Mouse (Mus musculus): ENCODE measurements around the gene Ebf1. TPM values are rescaled to one million over a fixed set of nuclear protein-coding genes. Genes with fewer than 3 reads are reported as not detected.

Gene Ebf1
- polyA plus RNA-seq, 1 experiment: 2.3 TPM

DNA sequence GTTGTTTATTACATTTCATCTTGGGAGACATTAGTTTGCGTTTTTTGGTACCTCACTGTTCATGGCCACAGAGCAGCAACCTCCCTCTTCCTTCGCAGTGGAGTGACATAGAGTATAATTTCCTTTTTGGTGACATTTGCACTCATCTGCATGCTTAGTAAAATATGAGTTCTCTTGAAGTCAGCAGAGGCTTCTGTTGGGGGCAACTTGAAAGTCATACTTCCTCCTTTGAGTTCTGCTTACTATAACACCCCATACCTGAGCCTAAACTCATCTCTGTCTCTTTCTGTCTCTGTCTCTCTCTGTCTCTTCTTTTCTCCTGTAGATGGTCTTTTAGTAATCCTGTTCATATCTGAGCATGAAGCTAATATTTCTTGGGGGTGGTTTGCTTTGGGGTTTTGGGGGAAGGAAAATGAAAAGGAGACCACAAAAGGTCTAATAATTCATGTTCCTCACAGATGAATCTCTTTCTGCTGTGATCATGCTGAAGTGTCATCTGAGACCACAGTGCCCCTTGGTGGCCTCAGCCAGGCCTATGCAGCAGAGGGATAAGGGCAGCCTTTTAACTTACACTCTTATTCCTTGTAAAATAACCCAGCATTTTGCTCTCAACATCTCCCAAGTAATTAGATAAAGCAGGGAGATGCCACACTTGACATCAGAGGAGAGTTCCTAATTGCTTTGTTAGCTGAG, 16.0 kb downstream of the Ebf1 start:
- H3K27me3 ChIP-seq (ENCODE audit: control insufficient read depth, insufficient read depth, low read length, poor library complexity, severe bottlenecking): no peaks in the 10 kb centered on the region
- H3K9me3 ChIP-seq (replicated peaks; ENCODE audit: control insufficient read depth, insufficient read depth, low read length, poor library complexity, severe bottlenecking): no peaks in the 10 kb centered on the region
- H3K9ac ChIP-seq (ENCODE audit: low read depth, poor library complexity, severe bottlenecking): no peak overlapping the region
- no peak for TF ChIP-seq POLR2A (IDR thresholded peaks at IDR 0.05; ENCODE audit: insufficient read depth, low read length)
- no peak for TF ChIP-seq CTCF (IDR thresholded peaks at IDR 0.05; ENCODE audit: low read depth, low read length)
- TF ChIP-seq EP300 (IDR thresholded peaks at IDR 0.05; ENCODE audit: insufficient read depth, low read depth, low read length): no peak
- H3K4me3 ChIP-seq (ENCODE audit: low read depth, low read length): no peak overlapping the region
- no peak overlapping the region for H3K27ac ChIP-seq (ENCODE audit: insufficient read depth, low read length)
- no peaks in the 10 kb centered on the region for H3K4me1 ChIP-seq (ENCODE audit: control insufficient read depth, insufficient read depth, low read length)
- H3K36me3 ChIP-seq (ENCODE audit: control insufficient read depth, insufficient read depth, low read length, poor library complexity, severe bottlenecking): no peaks in the 10 kb centered on the region

DNA sequence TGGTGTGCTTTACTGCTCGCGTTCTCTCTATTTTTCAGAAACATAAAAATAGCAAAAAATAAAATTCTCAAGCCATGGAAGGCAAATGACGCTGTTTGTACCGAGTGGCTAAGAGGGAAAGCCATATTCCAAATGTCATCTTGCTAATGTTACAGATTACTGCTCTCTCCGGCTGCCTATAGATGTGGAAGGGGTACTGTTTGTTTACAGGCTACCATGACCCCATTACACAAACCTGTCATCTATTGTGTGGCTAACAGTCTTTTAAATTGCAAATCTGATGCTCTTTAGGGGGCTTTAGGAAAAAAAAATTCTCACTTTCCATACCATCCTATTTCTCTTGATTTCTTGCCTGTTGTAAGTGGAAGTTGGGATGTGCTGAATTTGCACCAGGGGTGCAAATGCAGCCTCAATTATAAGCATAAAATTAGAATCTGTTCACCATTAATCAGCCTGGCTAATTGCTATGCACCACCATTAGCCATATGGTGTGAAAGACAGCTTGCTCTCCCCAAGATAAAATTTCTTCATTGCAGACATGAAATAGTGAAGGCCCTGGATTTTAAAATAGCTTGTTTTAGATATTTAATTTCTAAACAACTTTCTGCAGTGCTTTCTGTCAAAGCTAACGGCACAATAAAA, 17.6 kb downstream of the Ebf1 start:
- H3K4me1 ChIP-seq (ENCODE audit: control insufficient read depth, insufficient read depth, low read length): no peaks in the 10 kb centered on the region
- no peaks in the 10 kb centered on the region for H3K9me3 ChIP-seq (replicated peaks; ENCODE audit: control insufficient read depth, insufficient read depth, low read length, poor library complexity, severe bottlenecking)
- H3K36me3 ChIP-seq (ENCODE audit: control insufficient read depth, insufficient read depth, low read length, poor library complexity, severe bottlenecking): no peaks in the 10 kb centered on the region
- H3K27me3 ChIP-seq (ENCODE audit: control insufficient read depth, insufficient read depth, low read length, poor library complexity, severe bottlenecking): no peaks in the 10 kb centered on the region
- no peak overlapping the region for H3K4me3 ChIP-seq (ENCODE audit: low read depth, low read length)
- no peak overlapping the region for H3K9ac ChIP-seq (ENCODE audit: low read depth, poor library complexity, severe bottlenecking)
- no peak overlapping the region for H3K27ac ChIP-seq (ENCODE audit: insufficient read depth, low read length)
- TF ChIP-seq POLR2A (IDR thresholded peaks at IDR 0.05; ENCODE audit: insufficient read depth, low read length): no peak
- TF ChIP-seq CTCF (IDR thresholded peaks at IDR 0.05; ENCODE audit: low read depth, low read length): no peak
- no peak for TF ChIP-seq EP300 (IDR thresholded peaks at IDR 0.05; ENCODE audit: insufficient read depth, low read depth, low read length)

DNA sequence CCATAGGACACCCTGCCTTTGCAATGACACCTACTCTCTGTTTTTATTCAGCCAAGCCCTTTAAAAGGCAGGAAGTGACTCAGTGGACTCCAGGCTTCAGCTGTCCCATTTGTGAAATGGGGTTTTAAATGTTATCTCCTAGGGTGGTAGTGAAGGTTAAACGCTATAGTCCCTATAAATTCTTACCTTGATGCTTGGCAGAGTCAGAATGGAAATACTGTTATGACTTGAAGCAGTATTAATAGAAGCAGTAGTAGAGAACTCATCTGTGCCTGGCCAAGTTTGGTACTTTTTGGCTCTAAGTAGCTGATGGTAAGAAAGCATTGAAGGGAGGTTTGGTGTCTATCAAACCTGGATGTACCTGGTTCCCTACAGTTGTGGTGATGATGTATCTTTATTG, 19.1 kb downstream of the Ebf1 start:
- TF ChIP-seq EP300 (IDR thresholded peaks at IDR 0.05; ENCODE audit: insufficient read depth, low read depth, low read length): no peak
- no peak for TF ChIP-seq POLR2A (IDR thresholded peaks at IDR 0.05; ENCODE audit: insufficient read depth, low read length)
- no peak for TF ChIP-seq CTCF (IDR thresholded peaks at IDR 0.05; ENCODE audit: low read depth, low read length)
- Histone ChIP-seq H3K27me3 (ENCODE audit: control insufficient read depth, insufficient read depth, low read length, poor library complexity, severe bottlenecking) (no peaks in the 10 kb centered on the region; the same call in 1 of the 2 replicates), H3K4me3 (ENCODE audit: low read depth, low read length) (no peak overlapping the region), H3K9me3 (replicated peaks; ENCODE audit: control insufficient read depth, insufficient read depth, low read length, poor library complexity, severe bottlenecking) (no peaks in the 10 kb centered on the region), H3K36me3 (ENCODE audit: control insufficient read depth, insufficient read depth, low read length, poor library complexity, severe bottlenecking) (no peaks in the 10 kb centered on the region), H3K27ac (ENCODE audit: insufficient read depth, low read length) (no peak overlapping the region), H3K9ac (ENCODE audit: low read depth, poor library complexity, severe bottlenecking) (no peak overlapping the region), H3K4me1 (ENCODE audit: control insufficient read depth, insufficient read depth, low read length) (no peaks in the 10 kb centered on the region)

DNA sequence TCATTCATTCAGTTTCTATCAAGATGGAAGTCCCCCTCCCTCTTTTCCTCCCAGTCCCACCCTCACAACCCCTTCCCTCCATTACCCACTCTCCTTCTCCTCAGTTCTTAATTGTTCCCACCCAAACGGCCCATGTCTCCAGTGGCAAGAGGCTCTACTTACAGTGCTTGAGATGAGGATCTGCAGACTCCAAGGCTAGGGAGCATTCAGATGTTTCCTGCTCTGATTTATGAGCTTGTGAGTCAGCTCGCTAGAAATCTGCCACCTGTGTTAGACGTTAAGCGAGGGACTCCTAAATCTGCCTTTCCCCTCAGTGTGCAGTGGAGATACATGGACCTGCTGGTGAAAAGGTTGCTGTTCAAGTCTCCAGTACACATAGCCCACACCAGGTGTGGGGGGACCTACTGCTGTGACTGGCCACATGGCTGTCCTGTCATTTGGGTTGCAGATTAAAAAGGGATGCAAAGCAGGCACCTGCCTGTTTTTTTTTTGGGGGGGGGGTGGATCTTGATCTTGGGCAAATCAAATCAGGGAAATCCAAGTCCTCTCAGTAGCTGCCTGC, 21.2 kb downstream of the Ebf1 start:
- Histone ChIP-seq H3K4me3 (ENCODE audit: low read depth, low read length) (no peak overlapping the region), H3K9ac (ENCODE audit: low read depth, poor library complexity, severe bottlenecking) (no peak overlapping the region), H3K27me3 (ENCODE audit: control insufficient read depth, insufficient read depth, low read length, poor library complexity, severe bottlenecking) (no peaks in the 10 kb centered on the region; the same call in 1 of the 2 replicates), H3K4me1 (ENCODE audit: control insufficient read depth, insufficient read depth, low read length) (no peaks in the 10 kb centered on the region), H3K9me3 (replicated peaks; ENCODE audit: control insufficient read depth, insufficient read depth, low read length, poor library complexity, severe bottlenecking) (no peaks in the 10 kb centered on the region), H3K27ac (ENCODE audit: insufficient read depth, low read length) (no peak overlapping the region), H3K36me3 (ENCODE audit: control insufficient read depth, insufficient read depth, low read length, poor library complexity, severe bottlenecking) (no peaks in the 10 kb centered on the region)
- TF ChIP-seq POLR2A (IDR thresholded peaks at IDR 0.05; ENCODE audit: insufficient read depth, low read length): no peak
- no peak for TF ChIP-seq CTCF (IDR thresholded peaks at IDR 0.05; ENCODE audit: low read depth, low read length)
- TF ChIP-seq EP300 (IDR thresholded peaks at IDR 0.05; ENCODE audit: insufficient read depth, low read depth, low read length): no peak

DNA sequence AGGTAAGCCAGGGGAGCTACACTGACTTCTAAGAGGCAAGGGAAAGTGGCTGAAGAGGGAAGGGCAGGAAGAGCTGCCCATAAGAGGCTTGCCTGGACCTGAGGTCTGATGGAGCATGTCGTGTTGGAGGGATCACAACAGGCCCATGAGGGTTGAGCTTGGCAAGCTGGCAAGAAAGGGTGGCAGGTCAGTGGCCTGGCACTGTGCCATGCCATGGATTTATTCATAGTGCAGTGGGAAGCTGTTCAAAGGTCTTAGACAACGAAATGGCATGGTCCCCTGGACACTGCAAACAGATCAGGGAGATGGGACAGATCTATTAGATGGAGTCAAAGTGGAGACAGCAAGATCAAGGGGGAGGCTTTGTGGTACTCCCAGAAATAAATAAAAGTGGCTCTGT, 24.4 kb downstream of the Ebf1 start:
- H3K27ac ChIP-seq (ENCODE audit: insufficient read depth, low read length): no peak overlapping the region
- H3K36me3 ChIP-seq (ENCODE audit: control insufficient read depth, insufficient read depth, low read length, poor library complexity, severe bottlenecking): no peaks in the 10 kb centered on the region
- H3K4me1 ChIP-seq (ENCODE audit: control insufficient read depth, insufficient read depth, low read length): no peaks in the 10 kb centered on the region
- TF ChIP-seq CTCF (IDR thresholded peaks at IDR 0.05; ENCODE audit: low read depth, low read length) (no peak), EP300 (IDR thresholded peaks at IDR 0.05; ENCODE audit: insufficient read depth, low read depth, low read length) (no peak), POLR2A (IDR thresholded peaks at IDR 0.05; ENCODE audit: insufficient read depth, low read length) (no peak)
- H3K9ac ChIP-seq (ENCODE audit: low read depth, poor library complexity, severe bottlenecking): no peak overlapping the region
- H3K4me3 ChIP-seq (ENCODE audit: low read depth, low read length): no peak overlapping the region
- no peaks in the 10 kb centered on the region for H3K9me3 ChIP-seq (replicated peaks; ENCODE audit: control insufficient read depth, insufficient read depth, low read length, poor library complexity, severe bottlenecking)
- peaks cover 2% of the 10 kb centered on the region; the same call in 1 of the 2 replicates for H3K27me3 ChIP-seq (ENCODE audit: control insufficient read depth, insufficient read depth, low read length, poor library complexity, severe bottlenecking)
